Mouse (Mus musculus): ENCODE data around the gene Herc4.

DNA sequence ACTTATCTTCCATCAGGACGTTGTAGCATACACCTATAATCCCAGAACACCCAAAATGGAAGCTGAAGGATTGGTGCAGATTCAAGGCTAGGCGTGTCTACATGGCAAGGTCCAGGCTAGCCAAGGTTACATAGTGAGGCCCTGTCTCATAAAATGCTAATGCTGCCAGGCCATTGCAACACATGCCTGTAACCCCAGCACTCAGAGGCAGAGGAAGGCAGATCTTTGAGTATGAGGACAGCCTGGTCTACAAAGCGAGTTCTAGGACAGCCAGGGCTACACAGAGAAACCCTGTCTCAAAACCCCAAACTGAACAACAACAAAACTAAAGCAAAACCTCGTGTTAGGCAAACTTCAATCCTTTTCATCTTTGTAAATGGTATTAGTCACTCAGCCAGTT lies 5.5 kb upstream of the Herc4 start:
- TF ChIP-seq EP300 (IDR thresholded peaks at IDR 0.05) (no peak), CTCF (IDR thresholded peaks at IDR 0.05) (no peak)
